Mouse (Mus musculus): Measurements from ENCODE around the gene Sema5b.

- TF ChIP-seq CTCF (IDR thresholded peaks at IDR 0.05; ENCODE audit: low read depth, low read length), result no peak
- TF ChIP-seq POLR2A (IDR thresholded peaks at IDR 0.05; ENCODE audit: borderline replicate concordance, low read depth, low read length), result no peak
These were observed 36.7 kb upstream of the Sema5b start for GRCm38 (mm10) chr16:35504266-35504665.
